Mouse (Mus musculus): Measurements from ENCODE around the gene Cxcr6.
A peak's percentile ranks its signal among the peaks of the same experiment; 100 is the strongest.

The Cxcr6 gene

DNA sequence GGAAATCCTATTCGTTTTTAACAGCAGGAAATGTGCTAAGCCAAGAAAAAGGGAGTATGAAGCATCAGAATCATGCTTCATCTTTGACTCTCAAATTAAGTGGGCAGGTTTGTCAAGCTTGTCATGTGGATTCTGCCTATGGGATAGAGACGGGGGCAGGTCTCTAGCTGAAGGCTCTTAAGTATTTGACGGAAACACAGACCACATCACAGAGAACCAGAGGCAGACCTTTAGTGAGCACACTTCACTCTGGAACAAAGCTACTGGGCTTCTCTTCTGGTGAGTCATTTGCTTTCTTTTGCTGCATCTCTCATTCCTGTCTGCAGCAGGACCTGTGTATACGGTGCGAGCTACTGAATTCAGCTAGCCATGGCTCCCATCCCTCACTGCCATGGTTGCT is at the start of gene Cxcr6:
Gene Cxcr6, plus strand, starts transcription at position 209 of the 400 bp plus-strand sequence.
- peak; percentile 81 for DNase-seq (ENCODE audit: low read depth, low spot score)

DNA sequence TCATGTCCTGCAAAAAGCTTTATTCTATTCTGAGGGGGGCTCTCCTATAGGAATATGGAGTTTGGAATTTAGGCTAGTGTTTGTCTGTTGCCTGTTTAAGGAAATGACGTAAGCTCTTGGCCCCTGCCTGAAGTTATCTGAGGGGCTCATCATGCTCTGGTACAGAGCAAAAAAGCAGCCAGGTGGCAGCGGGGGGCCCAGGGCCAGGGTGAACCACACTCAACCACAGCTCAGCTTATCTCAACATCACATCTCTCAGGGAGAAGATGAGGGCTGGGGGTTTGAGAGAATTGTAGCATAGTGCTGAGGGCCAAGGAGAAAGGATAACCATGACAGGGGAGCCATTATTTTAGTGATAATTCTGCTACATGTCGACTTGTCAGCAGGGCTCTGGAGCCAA is 49.5 kb upstream of the Cxcr6 start:
- DNase-seq (ENCODE audit: low read depth, low spot score) = peak; percentile 59

DNA sequence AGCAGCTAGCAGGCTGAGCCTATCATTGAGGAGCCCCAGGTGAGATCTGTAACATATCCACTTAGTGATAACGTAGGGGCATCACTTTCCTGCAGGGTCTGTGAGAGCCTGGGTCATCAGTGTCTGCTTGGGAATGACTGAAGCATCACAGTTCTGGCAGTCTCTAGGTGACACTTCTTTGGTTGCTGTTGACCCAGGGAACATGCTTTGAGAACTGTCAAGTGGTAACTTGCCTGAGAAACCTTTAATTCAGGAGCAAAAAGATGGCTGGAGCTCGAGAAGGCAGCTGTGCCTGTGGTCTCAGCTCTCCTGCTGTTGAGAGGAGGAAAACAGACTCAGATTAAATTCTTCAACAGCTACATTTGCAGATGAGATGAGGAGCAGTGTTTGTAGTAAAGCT is 48.9 kb upstream of the Cxcr6 start:
- DNase-seq (ENCODE audit: low read depth, low spot score) = no peak

DNA sequence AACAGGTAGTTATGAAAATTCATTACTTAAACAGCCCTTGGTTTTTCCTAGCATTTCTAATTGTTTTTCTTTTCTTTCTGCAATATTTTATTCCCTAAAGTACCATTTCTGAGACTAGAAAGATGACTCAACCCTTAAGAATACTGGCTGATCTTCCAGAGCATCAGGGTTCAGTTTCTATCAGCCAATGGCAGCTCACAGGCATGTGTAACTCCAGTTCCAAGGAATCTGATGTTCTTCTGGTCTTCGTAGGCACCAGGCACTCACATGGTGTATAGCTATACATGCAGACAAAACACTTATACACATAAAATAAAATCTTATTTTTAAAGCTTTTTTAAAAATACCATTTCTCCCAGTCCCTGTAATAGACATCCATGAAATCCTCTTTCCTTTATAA is 48.1 kb upstream of the Cxcr6 start:
- DNase-seq (ENCODE audit: low read depth, low spot score) = no peak

DNA sequence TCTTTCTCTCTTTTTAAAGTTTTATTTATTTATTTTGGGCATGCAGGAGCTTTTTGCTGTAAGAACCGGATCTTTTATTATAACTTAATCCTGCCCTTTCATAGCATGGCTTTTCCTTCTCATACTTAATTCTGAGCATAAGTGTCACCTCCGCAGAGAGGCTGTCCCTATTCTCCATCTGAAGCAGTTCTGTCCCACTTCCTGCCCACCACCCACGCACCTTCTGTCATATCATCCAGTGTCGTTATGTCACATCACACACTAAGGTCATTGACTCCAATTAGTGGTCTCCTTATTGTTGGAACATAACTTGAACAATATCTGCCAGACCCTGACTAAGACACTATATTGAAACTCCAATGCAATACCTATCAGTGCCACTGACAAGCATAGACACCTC is 47.6 kb upstream of the Cxcr6 start:
- peak; percentile 50 for DNase-seq (ENCODE audit: low read depth, low spot score)

DNA sequence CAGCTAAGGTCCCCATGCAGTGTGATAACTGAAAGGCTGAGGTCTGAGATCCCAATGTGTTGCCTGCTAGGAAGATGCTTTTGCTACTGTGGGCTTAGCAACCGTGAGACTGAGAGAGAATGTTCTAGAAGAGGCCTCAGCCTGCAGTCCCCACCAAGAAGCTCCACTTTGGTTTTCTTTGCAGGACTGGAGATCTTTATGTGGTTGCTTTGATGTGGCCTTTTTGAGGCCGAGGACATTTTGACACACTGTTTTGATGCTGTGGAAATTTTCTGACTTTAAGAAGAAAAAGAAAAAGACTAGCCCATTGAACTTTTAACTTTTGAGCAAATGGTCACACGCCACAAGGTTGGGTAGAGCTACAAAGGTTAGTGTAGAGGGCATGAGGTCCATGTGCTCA is 45.5 kb upstream of the Cxcr6 start:
- peak; percentile 56 for DNase-seq (ENCODE audit: low read depth, low spot score)

DNA sequence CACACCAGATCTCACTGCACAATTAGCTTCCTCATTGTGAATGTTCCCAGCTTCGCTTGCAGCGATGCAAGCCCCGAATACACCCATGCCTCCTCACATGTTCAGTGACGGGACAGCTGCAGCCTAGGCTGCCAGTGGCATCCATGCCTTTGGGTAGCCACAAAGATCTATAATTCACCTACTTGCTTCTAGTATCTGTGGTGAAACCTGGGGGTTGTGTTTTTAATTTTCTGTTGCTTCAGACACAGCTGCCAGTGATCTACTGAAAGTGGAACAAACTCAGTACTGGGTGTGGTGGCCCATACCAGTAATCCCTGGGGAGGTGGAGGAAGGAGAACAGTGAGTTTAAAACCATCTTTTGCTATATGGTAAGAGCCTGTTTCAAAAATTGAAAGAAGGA is 43.4 kb upstream of the Cxcr6 start:
- no peak for DNase-seq (ENCODE audit: low read depth, low spot score)

DNA sequence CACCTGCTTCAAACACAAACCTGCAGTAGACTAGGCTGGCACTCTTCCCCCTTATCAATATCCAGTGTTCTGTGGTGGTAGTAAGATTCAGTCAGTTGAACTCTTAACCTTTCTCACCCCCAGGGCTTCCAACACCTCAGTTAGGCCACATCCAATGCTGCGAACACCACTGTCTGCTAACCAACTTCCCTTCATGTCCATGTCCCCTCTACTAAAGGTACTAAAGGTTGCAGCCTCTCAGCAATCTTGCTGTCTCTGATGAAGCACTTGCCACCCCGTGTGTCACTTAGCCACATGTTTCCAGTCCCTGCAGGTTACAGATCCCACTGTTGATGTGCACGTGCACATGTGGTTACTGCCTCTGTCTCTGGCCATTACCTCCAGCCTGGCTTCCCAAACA is 42.5 kb upstream of the Cxcr6 start:
- no peak for DNase-seq (ENCODE audit: low read depth, low spot score)

DNA sequence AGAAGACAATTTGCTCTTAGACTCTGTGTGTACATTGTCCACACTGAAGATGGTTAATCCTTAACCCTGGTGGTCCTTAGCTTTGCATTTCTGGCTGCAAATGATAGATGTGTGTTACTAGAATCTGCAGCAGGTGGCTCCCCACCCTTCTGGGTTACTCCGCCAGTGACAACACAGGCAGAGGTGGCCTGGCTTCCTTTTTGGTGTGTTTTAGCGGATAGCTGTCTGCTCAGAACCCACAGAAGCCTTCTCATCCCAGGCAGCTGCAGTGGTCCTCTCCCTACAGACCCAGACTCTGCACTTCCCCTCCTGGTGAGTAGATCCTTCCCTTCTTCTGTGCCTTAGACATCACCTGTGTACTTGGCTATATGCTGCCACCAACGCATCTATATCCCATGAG is 39.3 kb upstream of the Cxcr6 start:
- DNase-seq (ENCODE audit: low read depth, low spot score) = no peak

DNA sequence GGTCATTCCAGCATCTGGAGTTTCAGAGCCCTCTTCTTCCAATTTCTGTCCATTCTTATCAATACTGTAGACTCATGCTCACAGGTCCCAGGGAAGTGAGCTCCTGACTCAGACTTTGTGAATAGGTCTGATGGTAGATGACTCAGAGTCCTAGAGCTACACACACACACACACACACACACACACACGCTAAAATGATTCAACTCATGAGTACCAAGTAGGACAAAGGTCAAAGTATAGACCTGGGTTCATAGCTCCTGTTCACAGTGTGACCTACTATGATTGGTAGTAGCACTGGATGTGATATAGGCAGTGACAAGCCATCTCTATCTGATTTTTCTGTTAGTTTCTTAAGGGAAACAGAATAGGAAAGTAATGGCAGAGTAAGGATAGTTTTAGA is 37.8 kb upstream of the Cxcr6 start:
- no peak for DNase-seq (ENCODE audit: low read depth, low spot score)

DNA sequence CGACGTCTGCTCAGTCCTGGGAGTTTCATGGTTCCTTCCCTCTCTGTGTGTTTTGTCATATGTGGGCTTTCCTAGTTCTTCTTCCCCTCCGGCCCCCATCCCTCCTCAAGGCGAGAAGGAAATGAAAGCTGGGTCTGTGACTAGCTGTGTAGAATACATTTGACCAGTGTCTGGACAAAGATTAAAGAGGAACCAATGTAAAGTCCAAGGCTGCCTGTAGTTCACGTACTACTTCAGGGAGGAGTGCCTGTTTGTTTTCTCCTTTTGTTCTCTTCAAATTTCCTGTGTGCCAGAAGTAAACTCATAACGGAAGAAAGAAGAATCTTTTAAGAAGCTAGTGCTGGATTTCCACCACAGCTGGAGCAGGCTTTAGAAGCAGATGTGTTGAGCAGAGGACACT is 36.7 kb upstream of the Cxcr6 start:
- DNase-seq (ENCODE audit: low read depth, low spot score) = no peak

DNA sequence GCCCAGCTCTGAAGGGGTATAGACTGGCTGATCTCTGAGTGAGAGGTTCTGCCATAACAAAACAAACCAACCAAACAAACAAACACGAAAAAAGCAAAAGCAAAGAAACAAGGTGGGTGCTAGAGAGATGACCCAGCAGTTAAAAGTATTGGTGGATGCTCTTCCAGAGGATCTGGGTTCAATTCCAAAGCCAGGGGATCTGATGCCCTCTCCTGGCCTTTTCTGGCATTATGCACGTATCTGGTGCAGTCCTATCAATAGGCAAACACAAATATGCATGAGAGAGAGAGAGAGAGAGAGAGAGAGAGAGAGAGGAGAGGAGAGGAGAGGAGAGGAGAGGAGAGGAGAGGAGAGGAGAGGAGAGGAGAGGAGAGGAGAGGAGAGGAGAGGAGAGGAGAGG is 33.0 kb upstream of the Cxcr6 start:
- peak; percentile 38 for DNase-seq (ENCODE audit: low read depth, low spot score)

DNA sequence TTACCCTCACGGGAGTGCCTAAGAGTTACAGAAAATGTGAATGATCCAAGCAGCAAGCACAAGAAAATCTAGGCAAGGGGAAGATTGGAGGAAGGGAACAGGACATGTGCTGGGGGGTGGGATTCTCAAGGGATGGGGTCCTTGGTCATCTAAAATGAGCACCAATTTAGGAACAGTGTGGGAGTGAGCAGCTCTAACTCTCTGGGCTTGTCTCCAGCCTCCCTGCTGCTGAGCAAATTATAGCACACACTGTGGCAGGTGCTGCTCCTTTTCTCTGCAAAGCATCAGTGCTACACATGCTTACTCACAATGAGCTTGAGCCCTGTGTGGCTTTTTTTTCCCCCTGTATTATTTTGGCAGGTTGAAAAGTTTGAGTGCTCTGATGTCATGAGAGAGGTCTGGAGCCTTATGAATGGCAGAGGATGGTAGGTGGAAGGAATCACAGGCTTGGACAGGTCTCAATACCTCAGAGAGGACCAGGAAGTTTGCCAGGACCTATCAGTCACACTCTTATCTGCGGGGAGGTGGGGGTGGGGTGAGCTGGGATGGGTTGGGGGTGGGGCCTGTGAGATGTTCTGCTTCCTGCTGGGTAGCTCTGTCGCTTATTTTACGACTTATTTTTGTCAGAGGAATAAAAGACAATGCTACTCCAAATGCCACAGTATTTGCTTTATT is 17.3 kb upstream of the Cxcr6 start:
- no peak for DNase-seq (ENCODE audit: low read depth, low spot score)

DNA sequence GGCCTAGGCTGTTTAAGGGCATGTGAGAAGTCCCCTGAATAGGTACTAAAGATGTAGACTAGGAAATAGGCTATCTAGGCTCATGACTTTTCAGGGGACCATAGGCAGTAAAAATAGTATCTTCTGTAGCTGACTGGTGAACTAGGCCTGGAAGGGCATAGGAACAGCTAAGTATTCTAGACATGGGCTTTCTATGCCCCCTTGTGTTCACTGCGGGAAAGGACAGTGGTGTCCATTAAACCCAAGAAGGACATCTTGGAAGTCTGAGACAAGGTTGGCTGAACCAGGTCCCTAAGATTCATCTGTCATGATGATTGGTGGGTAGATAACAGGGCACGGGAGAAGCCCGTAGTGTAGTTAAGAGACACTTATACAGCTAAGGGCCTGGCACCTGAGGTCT is 10.1 kb upstream of the Cxcr6 start:
- peak; percentile 59 for DNase-seq (ENCODE audit: low read depth, low spot score)

DNA sequence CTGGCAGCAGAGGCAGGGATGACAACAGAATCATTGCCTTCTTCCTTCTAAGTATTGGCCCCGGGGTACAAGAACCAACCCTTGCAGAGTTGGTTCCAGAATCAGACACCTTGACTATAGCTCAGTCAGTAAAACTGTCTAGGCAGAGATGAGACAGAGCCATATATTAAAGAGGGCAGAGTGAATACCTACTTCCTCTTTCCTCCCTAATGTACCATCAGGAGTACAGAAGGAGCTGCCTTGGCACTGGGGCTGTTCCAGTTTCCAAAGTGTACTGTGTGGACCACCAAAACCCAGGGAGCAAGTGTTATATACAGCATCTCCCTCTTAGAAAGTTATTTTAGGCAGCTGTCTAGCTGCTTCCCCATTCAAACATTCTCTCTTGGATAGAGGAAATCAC is 4.7 kb upstream of the Cxcr6 start:
- no peak for DNase-seq (ENCODE audit: low read depth, low spot score)

DNA sequence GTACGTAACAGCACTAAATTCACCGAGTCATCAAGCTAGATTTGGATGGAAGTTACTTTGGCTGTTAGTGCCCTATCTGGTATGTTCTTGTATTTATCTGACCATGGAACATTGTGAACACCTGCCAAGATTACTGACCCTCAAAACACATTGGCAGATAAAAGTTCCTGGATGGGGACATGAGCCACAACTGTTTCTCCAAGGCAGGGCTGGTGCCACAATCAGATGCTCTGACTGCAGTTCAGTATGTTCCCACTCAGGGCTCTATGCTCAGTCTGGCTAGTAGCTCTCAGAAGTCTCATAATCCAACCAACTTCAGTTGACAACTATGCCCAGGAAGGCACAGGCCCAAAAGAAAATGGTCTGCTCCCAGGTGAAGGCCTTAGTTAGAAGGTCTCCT is 3.9 kb upstream of the Cxcr6 start:
- DNase-seq (ENCODE audit: low read depth, low spot score) = no peak

DNA sequence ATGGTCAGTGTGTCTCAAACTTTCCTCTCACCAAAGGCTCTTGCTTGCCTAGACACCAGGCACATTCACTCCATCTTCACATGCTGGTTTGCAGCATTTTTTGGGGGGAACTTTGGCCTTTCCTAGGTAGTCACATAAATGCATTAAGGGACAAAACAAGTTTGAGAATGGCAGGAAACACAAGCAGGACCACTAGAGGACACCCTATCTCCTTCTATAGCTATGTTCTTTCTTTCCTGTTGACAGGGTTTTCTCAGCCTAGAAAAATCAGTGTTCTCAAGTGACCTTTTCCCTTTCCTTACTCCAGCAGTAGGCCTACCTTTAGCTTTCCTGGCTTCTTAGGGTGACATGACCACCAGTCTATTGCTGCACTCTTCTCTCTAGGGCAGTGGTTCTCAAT is 3.4 kb upstream of the Cxcr6 start:
- DNase-seq (ENCODE audit: low read depth, low spot score) = no peak

DNA sequence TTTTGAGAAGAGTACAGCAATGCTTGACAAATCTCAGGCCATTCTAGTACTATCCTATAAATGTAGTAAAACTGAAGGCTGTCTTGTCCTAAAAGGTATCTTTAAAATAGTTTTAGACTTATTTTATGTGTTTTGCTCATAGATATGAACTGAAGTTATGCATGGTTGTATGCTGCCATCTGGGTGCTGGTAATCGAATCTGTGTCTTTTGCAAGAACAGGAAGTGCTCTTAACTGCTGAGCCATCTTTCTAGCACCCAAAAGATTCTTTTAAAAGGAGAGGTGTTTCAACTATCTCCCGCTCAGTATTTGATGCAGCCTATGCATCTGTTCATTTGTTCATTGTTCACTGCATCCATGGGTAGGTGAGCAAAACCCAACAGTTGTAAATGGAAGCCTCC is 1.0 kb upstream of the Cxcr6 start:
- peak; percentile 45 for DNase-seq (ENCODE audit: low read depth, low spot score)

DNA sequence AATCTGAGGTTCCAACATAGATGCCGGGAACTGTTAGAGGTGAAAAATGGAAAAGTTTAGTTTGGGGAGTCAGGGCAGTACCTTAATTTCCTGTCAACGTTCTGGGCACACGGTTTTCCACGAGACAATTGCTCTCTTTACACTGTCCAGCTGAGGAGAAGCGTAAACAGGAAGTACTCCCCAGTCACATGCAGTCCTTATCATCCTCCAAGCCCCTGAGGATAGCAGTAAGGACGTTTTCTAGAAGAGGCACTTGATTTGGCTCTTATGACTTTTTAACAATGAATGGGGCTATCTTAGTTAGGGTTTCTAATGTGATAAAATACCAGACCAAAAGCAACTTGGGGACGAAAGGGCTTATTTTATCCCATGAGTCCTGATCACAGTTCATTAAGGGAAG is 2.3 kb downstream of the Cxcr6 start:
- no peak for DNase-seq (ENCODE audit: low read depth, low spot score)

DNA sequence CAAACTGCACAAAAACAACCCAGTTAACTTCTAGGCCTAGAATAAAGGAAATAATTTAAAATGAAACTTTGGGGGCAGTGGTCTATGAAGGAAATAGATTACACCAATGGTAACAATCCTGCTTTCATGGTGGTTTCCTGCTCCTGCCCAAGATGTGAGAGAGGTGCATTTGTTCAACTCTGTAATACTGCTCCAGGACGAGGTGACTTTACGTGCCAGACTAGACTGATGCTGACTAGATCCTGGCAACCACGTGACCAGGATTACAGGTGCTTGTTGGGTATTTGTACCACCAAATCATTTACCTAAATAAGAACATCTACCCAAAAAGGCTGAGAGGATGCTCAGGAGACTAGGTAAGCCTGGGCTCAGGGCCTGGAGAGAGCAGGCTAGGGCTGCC is 5.6 kb downstream of the Cxcr6 start:
- peak; percentile 49 for DNase-seq (ENCODE audit: low read depth, low spot score)

DNA sequence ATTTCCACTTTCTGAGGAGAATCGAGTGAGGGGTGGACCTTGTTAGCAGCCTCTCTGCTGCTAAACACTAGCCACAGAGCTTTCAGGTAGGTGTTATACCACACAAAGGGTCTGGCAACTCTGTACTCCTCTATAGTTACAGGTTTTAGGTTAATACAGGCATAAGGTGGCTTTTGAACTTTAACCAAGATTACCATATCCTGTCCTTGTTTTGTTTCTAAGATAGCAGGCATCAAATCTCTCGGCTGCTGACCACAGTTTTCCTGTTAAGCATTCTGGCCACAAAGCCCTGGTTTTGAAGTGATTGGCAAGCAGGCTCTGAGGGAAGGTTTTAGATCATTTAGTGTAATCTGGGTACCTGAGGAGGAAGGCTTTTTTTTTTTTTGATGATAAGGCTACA is 8.1 kb downstream of the Cxcr6 start:
- DNase-seq (ENCODE audit: low read depth, low spot score) = peak; percentile 86

DNA sequence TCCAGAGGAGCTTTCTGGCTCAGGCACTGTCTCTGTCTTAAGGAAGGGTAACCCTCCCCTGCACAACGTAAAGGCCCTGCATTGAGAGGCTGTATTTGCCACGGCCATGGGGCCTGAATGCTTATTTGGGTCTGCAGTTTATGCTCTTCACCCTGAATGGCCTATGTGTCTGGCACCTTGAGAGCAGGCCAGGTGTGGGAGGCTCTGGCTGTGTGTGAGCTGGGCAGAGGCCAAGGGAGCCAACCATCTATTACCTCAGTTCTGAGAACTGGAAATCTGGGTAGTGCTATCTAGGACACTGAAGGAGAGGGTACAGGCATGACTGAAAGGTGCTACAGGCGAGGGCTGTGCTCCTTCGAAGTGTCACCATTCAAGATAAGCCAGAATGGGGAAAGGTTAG is 8.5 kb downstream of the Cxcr6 start:
- no peak for DNase-seq (ENCODE audit: low read depth, low spot score)

DNA sequence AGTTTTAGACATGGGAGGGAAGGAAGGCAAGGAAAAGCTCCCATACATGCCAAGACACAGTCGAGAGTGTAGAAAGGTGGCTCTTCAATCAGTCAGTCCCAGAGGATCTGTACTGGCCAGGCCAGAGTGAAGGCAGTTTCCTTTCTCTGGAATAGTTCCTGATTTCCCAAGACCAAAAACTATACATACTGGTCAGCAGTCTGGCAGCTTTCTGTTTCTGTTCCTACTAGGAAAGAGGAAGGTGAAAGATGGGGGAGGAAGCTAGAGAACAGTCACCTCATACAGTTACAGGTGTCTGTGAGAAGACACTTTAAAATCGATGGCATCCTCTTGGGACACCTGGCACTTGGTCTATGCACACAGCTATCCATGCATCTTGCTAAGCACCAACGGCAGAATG is 9.2 kb downstream of the Cxcr6 start:
- DNase-seq (ENCODE audit: low read depth, low spot score) = no peak

DNA sequence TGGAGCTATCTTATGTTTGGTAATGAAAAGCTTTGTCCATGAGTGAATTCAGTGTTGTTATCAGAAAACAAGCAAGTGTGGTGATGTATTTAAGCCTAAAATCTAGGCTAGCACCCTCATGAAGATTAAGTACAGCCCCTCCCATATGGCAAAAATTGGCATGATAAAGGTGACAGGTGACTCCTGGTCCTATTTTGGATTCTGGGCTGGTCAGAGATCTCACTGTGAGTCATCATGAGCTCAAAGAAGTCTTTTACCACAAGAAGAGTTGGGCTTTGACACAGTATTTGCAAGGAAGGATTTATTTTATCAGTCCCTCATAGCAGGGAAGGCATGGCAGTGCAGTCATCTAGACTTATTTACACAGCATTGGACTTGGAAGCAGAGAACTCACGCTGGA is 9.7 kb downstream of the Cxcr6 start:
- no peak for DNase-seq (ENCODE audit: low read depth, low spot score)

Measured in CD4-positive helper T cell, adult 2 months (primary cell).